Mouse (Mus musculus) adrenal gland, postnatal 4 days (tissue): ENCODE data around the gene Olfr606. TPM values are rescaled to one million over a fixed set of nuclear protein-coding genes. Genes with fewer than 3 reads are reported as not detected.
"Not testable (repeated sequence)": the region's sequence is repeated elsewhere in the genome, so short reads cannot be mapped to it uniquely, and the experiment has no call there.

Source experiments
- DNase-seq, 2 experiments: peaks; one replicate each; pipeline ENCODE4 v3.0.0; 2021 to 2022; ENCODE audit warnings: low spot score in 2 of 2, mixed read lengths in 2 of 2
- long read RNA-seq, 2 experiments: library from polyadenylated mRNA; stranded (forward); transcript quantifications; one replicate each; pipeline ENCODE4 v2.0.0; 2021
- microRNA-seq: library from miRNA; unstranded; fragments of <30 nt; microRNA quantifications from one replicate; pipeline ENCODE4 v1.2.0, GENCODE M21; 2021
- total RNA-seq, 2 experiments: library from RNA; stranded (reverse); gene quantifications; 2 replicates each; pipeline ENCODE4 v1.2.3; 2021

Gene Olfr606
- total RNA-seq = not detected
- long read RNA-seq, experiment 1 = 0 reads
- long read RNA-seq, experiment 2 = 0 reads

DNA sequence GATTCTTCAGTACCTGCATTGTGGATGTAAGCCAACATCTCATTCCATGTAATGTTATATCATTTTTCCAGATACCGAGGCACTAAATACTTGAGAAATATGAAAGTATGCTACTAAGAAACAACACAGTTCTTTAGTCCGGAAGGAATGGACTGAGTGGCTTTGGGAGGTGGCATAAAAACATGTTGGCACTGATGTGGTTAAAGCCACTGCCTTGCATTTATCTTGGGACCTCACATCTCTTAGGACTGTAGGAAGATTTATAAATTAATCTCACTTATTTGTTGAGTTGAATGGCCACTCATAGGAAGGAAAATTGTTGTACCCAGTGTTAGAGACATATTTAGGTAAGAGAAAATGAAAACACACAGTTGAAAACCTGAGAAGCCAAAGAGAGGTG, at the start of gene Olfr606:
Gene Olfr606 (plus strand): TSS at position 301 of the 400 bp plus-strand sequence.
- no peak for DNase-seq

DNA sequence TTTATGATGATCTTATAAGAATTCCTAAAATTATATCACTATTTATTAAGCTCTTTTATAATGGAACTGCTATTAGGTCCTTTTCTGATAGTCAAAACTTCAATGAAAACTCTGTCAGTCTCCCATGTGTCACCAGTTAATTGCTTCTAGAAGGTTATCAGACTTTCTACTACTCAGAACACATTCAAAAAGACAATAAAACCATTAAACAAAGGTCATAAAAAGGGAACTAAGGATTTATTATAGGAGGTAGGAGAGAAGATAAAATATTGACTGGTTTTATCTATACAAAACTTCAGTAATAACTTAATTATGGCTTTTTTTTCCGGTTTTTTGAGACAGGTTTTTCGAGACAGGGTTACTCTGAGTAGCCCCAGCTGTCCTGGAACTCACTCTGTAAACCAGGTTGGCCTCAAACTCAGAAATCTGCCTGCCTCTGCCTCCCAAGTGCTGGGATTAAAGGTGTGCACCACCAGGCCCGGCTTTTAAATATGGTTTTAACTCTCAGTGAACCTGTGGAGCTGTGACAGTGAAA, 42.3 kb upstream of the Olfr606 start:
- DNase-seq = not testable (repeated sequence)

DNA sequence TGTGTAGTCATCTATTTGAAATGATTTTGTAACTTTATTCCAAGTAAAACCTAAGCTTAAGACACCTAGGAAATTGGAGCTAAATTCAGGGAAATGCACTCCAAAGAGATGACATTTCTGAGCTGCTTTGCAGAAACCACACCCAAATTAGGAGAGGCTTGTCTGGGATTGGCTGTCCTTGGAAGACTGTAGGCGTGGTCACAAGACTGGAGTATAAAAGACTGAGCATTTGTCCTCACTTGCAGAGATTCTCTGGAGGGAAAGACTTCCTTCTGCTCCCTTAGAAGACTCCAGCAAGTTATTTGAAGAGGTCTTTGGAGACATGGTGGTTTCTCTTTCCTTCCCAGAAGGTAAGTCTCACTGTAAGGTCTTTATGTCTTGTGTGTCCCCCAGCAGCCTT, 34.1 kb upstream of the Olfr606 start, which contains the start of gene Usp17lc:
Gene Usp17lc (plus strand): TSS at position 301 of the 400 bp plus-strand sequence.
- DNase-seq = not testable (repeated sequence)

DNA sequence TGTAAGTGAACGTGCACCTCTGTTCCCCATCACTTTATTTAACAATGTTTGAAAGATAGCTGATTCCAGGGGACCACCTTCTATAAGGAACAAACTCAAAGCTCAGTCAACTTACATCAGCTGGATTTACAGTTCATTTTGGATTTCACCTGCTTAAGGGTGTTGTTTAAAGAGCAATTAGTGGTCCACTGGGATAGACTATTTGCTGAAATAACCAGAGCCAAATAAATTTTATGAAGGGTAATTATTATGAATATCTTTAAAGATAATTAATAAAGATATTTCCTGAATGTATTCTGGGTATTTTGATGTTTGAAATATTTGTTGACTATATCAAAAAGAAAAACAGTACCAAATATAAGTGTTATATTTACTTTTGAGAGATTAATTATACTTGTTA, 3.5 kb upstream of the Olfr606 start, which contains the start of gene Olfr605:
Gene Olfr605 (minus strand): TSS at position 101 of the 400 bp plus-strand sequence.
- DNase-seq = no peak

DNA sequence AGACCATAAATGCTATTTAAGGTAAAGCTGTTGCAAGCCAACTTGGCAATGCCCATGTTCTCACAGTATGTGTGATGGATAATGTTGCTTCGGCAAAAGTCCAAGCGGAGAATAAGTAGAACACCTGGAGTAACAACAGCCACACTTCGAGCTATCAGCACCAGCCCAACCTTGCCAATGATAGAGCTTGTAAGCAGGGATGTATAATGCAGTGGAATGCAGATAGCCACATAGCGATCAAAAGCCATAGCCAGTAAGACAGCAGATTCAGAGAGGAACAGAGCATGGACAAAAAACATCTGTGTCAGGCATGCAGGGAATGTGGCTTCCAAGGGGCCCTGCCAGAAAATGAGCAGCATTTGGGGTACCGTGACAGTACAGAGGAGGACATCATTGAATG, 11.7 kb downstream of the Olfr606 start:
- no peak for DNase-seq

DNA sequence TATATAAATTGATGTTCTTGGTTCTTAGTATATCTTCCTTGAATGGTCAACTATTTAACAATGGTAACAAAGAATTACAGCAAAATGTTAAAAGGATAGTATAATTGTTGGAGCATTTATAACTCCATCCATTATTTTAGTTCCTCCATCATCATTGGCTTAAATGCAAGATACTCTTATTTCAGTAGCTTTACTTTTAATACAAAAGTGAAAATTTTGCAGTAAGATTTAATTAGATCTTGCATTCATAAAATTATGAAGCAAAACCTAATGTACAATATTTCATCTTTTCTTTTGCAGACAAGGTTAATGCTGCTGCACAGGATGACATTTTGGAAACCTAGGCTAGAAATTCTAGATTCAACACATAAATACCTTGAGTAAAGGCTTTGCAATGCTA, 20.7 kb downstream of the Olfr606 start, which contains the start of gene Olfr608:
Gene Olfr608 (plus strand): TSS at position 301 of the 400 bp plus-strand sequence.
- no peak for DNase-seq

DNA sequence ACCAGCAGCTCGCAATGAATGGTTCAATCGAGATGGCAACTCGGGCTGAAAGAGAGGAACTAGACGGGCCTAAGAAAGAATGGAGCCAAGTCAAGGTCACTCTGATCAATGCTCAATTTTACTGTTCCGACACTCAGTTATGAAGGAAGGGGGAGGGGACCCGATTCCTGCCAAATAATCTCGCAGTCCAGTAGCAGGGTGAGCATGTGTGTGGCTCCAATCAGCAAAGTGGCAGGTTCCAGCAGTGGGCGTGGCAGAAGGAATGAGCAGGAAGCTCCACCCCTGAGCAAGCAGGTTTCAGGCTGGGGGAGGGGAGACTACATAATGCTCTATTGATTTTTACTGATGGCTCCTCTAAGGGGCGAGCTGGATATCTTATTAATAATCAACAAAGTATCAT, 28.3 kb downstream of the Olfr606 start:
- DNase-seq = not testable (repeated sequence)

DNA sequence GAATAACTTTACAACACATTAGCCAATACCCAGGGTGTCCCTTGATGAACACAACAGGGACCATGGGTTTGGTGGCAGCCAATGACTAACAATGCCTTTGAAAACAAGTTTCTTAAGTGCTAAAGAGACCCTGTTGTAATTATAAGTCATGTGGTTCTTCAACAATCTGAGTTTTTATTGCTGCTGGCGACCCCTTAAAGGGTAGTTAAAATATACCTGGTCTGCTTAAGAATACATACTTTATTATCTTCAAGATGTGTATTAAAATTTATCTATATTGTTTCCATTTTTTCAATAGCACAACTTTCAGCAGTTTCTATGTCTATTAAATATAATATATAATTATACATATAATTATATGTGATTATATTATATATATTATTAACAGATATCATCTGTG, 49.1 kb downstream of the Olfr606 start, which contains the start of gene Olfr609:
Gene Olfr609 (minus strand): TSS at position 101 of the 400 bp plus-strand sequence.
- no peak for DNase-seq

Small RNAs within 50 kb of the gene (microRNA-seq; reads per million reads assigned to microRNA genes)
- not detected for gene Gm25774

Other genes with a start within 250 kb of the Olfr606 start
- gene Olfr593, start 237.2 kb upstream of the Olfr606 start, total RNA-seq = not detected
- gene Olfr594, start 232.1 kb upstream of the Olfr606 start, total RNA-seq = not detected
- not detected for gene Usp17ld, start 196.5 kb upstream of the Olfr606 start, total RNA-seq
- not detected for gene Olfr596, start 143.4 kb upstream of the Olfr606 start, total RNA-seq
- not detected for gene Olfr597, start 132.7 kb upstream of the Olfr606 start, total RNA-seq
- gene Olfr598, start 125.5 kb upstream of the Olfr606 start, total RNA-seq = not detected
- gene Olfr599, start 113.1 kb upstream of the Olfr606 start, total RNA-seq = not detected
- gene Olfr600, start 99.4 kb upstream of the Olfr606 start, total RNA-seq = not detected
- not detected for gene Olfr601, start 86.4 kb upstream of the Olfr606 start, total RNA-seq
- not detected for gene Olfr603, start 62.9 kb upstream of the Olfr606 start, total RNA-seq
- not detected for gene Usp17lc, start 34.0 kb upstream of the Olfr606 start, total RNA-seq
- not detected for gene Olfr605, start 3.6 kb upstream of the Olfr606 start, total RNA-seq
- gene Olfr607, start 15.1 kb downstream of the Olfr606 start, total RNA-seq = not detected
- not detected for gene Olfr608, start 20.8 kb downstream of the Olfr606 start, total RNA-seq
- not detected for gene Olfr609, start 49.0 kb downstream of the Olfr606 start, total RNA-seq
- gene Olfr610, start 63.1 kb downstream of the Olfr606 start, total RNA-seq = not detected
- gene Olfr611, start 71.8 kb downstream of the Olfr606 start, total RNA-seq = not detected
- not detected for gene Olfr612, start 93.7 kb downstream of the Olfr606 start, total RNA-seq
- not detected for gene Olfr613, start 99.0 kb downstream of the Olfr606 start, total RNA-seq
- not detected for gene Olfr615, start 107.0 kb downstream of the Olfr606 start, total RNA-seq
- not detected for gene Olfr616, start 120.1 kb downstream of the Olfr606 start, total RNA-seq
- gene Olfr617, start 124.0 kb downstream of the Olfr606 start, total RNA-seq = not detected
- gene Olfr618, start 141.1 kb downstream of the Olfr606 start, total RNA-seq = not detected
- not detected for gene Olfr619, start 151.5 kb downstream of the Olfr606 start, total RNA-seq
- not detected for gene Olfr620, start 163.5 kb downstream of the Olfr606 start, total RNA-seq
- not detected for gene Olfr622, start 193.7 kb downstream of the Olfr606 start, total RNA-seq
- not detected for gene Olfr623, start 214.7 kb downstream of the Olfr606 start, total RNA-seq
- under 1 TPM in 1 of 2 experiments, not detected in 1; 0.06 TPM for gene Olfr624, start 222.1 kb downstream of the Olfr606 start, total RNA-seq
- not detected for gene Olfr625-ps1, start 233.7 kb downstream of the Olfr606 start, total RNA-seq